Mouse (Mus musculus): ENCODE measurements around the gene Sipa1l3. TPM values are rescaled to one million over a fixed set of nuclear protein-coding genes. Genes with fewer than 3 reads are reported as not detected.

Gene Sipa1l3
- polyA plus RNA-seq, 1 experiment from 2014 or later, result 20.5 TPM

GRCm38 (mm10) chr7:29505337-29506318 is 12.8 kb downstream of the Sipa1l3 start:
- Histone ChIP-seq H3K4me2 (peak overlapping the region; percentile 8; the same call in 1 of the 2 replicates), H3K27me3 (no peaks in the 10 kb centered on the region), H3K9me3 (no peaks in the 10 kb centered on the region), H3K4me3 (no peak overlapping the region), H3K27ac (peak overlapping the region; percentile 28), H3K9ac (no peak overlapping the region), H3K4me1 (peaks cover 43% of the 10 kb centered on the region), H3K36me3 (no peaks in the 10 kb centered on the region)
- peak; percentile 32; the same call in 1 of the 2 replicates for ATAC-seq (ENCODE audit: insufficient number of reproducible peaks, low FRiP score, low TSS enrichment, low read depth)
- WGBS, result 18% methylated on average over 18 of the region's 18 CpGs

- ATAC-seq (ENCODE audit: insufficient number of reproducible peaks, low FRiP score, low TSS enrichment, low read depth), result no peak
- Histone ChIP-seq H3K4me2 (peak overlapping the region; percentile 8; the same call in 1 of the 2 replicates), H3K4me3 (no peak overlapping the region), H3K9me3 (no peaks in the 10 kb centered on the region), H3K27me3 (no peaks in the 10 kb centered on the region), H3K36me3 (no peaks in the 10 kb centered on the region), H3K9ac (no peak overlapping the region), H3K27ac (0 out of 2 replicates have a peak overlapping the region, but pooled peaks have one; percentile 28), H3K4me1 (peaks cover 41% of the 10 kb centered on the region)
- 65% methylated on average over 7 of the region's 7 CpGs for WGBS
Observed at GRCm38 (mm10) chr7:29504683-29505290, 13.7 kb downstream of the Sipa1l3 start.

GRCm38 (mm10) chr7:29503616-29504015 is 14.8 kb downstream of the Sipa1l3 start:
- H3K9me3 ChIP-seq, result no peaks in the 10 kb centered on the region
- no peaks in the 10 kb centered on the region for H3K27me3 ChIP-seq
- 0 out of 2 replicates have a peak overlapping the region, but pooled peaks have one; percentile 18 for H3K27ac ChIP-seq
- H3K4me3 ChIP-seq, result no peak overlapping the region
- no peaks in the 10 kb centered on the region for H3K36me3 ChIP-seq
- H3K9ac ChIP-seq, result no peak overlapping the region
- peaks cover 40% of the 10 kb centered on the region for H3K4me1 ChIP-seq
- WGBS, result 23% methylated on average over 6 of the region's 6 CpGs
- H3K4me2 ChIP-seq, result no peak overlapping the region
- no peak for ATAC-seq (ENCODE audit: insufficient number of reproducible peaks, low FRiP score, low TSS enrichment, low read depth)

GRCm38 (mm10) chr7:29501214-29501613 is 17.2 kb downstream of the Sipa1l3 start:
- Histone ChIP-seq H3K27ac (no peak overlapping the region), H3K9ac (no peak overlapping the region), H3K4me1 (peaks cover 33% of the 10 kb centered on the region), H3K9me3 (no peaks in the 10 kb centered on the region), H3K36me3 (no peaks in the 10 kb centered on the region), H3K4me3 (no peak overlapping the region), H3K4me2 (no peak overlapping the region), H3K27me3 (no peaks in the 10 kb centered on the region)
- ATAC-seq (ENCODE audit: insufficient number of reproducible peaks, low FRiP score, low TSS enrichment, low read depth), result no peak
- 88% methylated on average over 9 of the region's 9 CpGs for WGBS

GRCm38 (mm10) chr7:29499071-29499470 is 19.4 kb downstream of the Sipa1l3 start:
- Histone ChIP-seq H3K9ac (no peak overlapping the region), H3K27ac (no peak overlapping the region), H3K4me2 (no peak overlapping the region), H3K36me3 (peaks cover 5% of the 10 kb centered on the region; the same call in 1 of the 2 replicates), H3K4me3 (no peak overlapping the region), H3K27me3 (no peaks in the 10 kb centered on the region), H3K4me1 (peaks cover 12% of the 10 kb centered on the region), H3K9me3 (no peaks in the 10 kb centered on the region)
- ATAC-seq (ENCODE audit: insufficient number of reproducible peaks, low FRiP score, low TSS enrichment, low read depth), result no peak
- WGBS, result 78% methylated on average over 6 of the region's 6 CpGs

GRCm38 (mm10) chr7:29496953-29497590 is 21.4 kb downstream of the Sipa1l3 start:
- Histone ChIP-seq H3K36me3 (peaks cover 5% of the 10 kb centered on the region; the same call in 1 of the 2 replicates), H3K27me3 (no peaks in the 10 kb centered on the region), H3K27ac (no peak overlapping the region), H3K4me1 (0 out of 2 replicates have a peak, but pooled peaks cover 4% of the 10 kb centered on the region), H3K9me3 (no peaks in the 10 kb centered on the region), H3K4me2 (no peak overlapping the region), H3K9ac (no peak overlapping the region), H3K4me3 (no peak overlapping the region)
- no peak for ATAC-seq (ENCODE audit: insufficient number of reproducible peaks, low FRiP score, low TSS enrichment, low read depth)
- 75% methylated on average over 10 of the region's 10 CpGs for WGBS

- Histone ChIP-seq H3K36me3 (peaks cover 5% of the 10 kb centered on the region; the same call in 1 of the 2 replicates), H3K4me1 (peaks cover 6% of the 10 kb centered on the region; the same call in 1 of the 2 replicates), H3K4me2 (no peak overlapping the region), H3K9ac (no peak overlapping the region), H3K4me3 (no peak overlapping the region), H3K27ac (no peak overlapping the region), H3K27me3 (no peaks in the 10 kb centered on the region), H3K9me3 (no peaks in the 10 kb centered on the region)
- no peak for ATAC-seq (ENCODE audit: insufficient number of reproducible peaks, low FRiP score, low TSS enrichment, low read depth)
- WGBS, result 79% methylated on average over 4 of the region's 4 CpGs
Observed at GRCm38 (mm10) chr7:29496332-29496731, 22.1 kb downstream of the Sipa1l3 start.

- Histone ChIP-seq H3K4me3 (no peak overlapping the region), H3K27me3 (no peaks in the 10 kb centered on the region), H3K4me2 (no peak overlapping the region), H3K9me3 (no peaks in the 10 kb centered on the region), H3K27ac (no peak overlapping the region), H3K36me3 (peaks cover 5% of the 10 kb centered on the region; the same call in 1 of the 2 replicates), H3K4me1 (peaks cover 9% of the 10 kb centered on the region), H3K9ac (no peak overlapping the region)
- WGBS, result 77% methylated on average over 4 of the region's 4 CpGs
- no peak for ATAC-seq (ENCODE audit: insufficient number of reproducible peaks, low FRiP score, low TSS enrichment, low read depth)
Observed at GRCm38 (mm10) chr7:29495880-29496279, 22.6 kb downstream of the Sipa1l3 start.

GRCm38 (mm10) chr7:29494854-29495253 is 23.6 kb downstream of the Sipa1l3 start:
- Histone ChIP-seq H3K36me3 (peaks cover 5% of the 10 kb centered on the region; the same call in 1 of the 2 replicates), H3K9ac (no peak overlapping the region), H3K4me3 (no peak overlapping the region), H3K4me2 (no peak overlapping the region), H3K27me3 (no peaks in the 10 kb centered on the region), H3K4me1 (peaks cover 20% of the 10 kb centered on the region), H3K9me3 (no peaks in the 10 kb centered on the region), H3K27ac (no peak overlapping the region)
- 90% methylated on average over 11 of the region's 11 CpGs for WGBS
- ATAC-seq (ENCODE audit: insufficient number of reproducible peaks, low FRiP score, low TSS enrichment, low read depth), result no peak

GRCm38 (mm10) chr7:29494015-29494414 is 24.4 kb downstream of the Sipa1l3 start:
- Histone ChIP-seq H3K4me1 (peaks cover 22% of the 10 kb centered on the region), H3K9me3 (no peaks in the 10 kb centered on the region), H3K4me3 (no peak overlapping the region), H3K9ac (no peak overlapping the region), H3K36me3 (peaks cover 5% of the 10 kb centered on the region; the same call in 1 of the 2 replicates), H3K27ac (no peak overlapping the region), H3K27me3 (no peaks in the 10 kb centered on the region), H3K4me2 (no peak overlapping the region)
- 87% methylated on average over 5 of the region's 5 CpGs for WGBS
- no peak for ATAC-seq (ENCODE audit: insufficient number of reproducible peaks, low FRiP score, low TSS enrichment, low read depth)

GRCm38 (mm10) chr7:29492992-29493391 is 25.4 kb downstream of the Sipa1l3 start:
- no peak overlapping the region for H3K9ac ChIP-seq
- no peak overlapping the region for H3K4me3 ChIP-seq
- no peaks in the 10 kb centered on the region for H3K9me3 ChIP-seq
- peaks cover 22% of the 10 kb centered on the region for H3K4me1 ChIP-seq
- H3K27me3 ChIP-seq, result no peaks in the 10 kb centered on the region
- H3K36me3 ChIP-seq, result peaks cover 5% of the 10 kb centered on the region; the same call in 1 of the 2 replicates
- no peak overlapping the region for H3K27ac ChIP-seq
- no peak for ATAC-seq (ENCODE audit: insufficient number of reproducible peaks, low FRiP score, low TSS enrichment, low read depth)
- 54% methylated on average over 1 of the region's 1 CpGs for WGBS
- no peak overlapping the region for H3K4me2 ChIP-seq
